Mouse (Mus musculus) T-helper 1 cell (primary cell): Measurements from ENCODE around the gene Nipsnap1.

Experiments used
- in situ Hi-C: fragments of 300-600 bp; cut with MboI, MseI; formaldehyde crosslinking; loops from one replicate; pipeline ENCODE4 v1.15.1; 2025; ENCODE audit warnings: high pct_unique_total_duplicates

Gene Nipsnap1

DNA sequence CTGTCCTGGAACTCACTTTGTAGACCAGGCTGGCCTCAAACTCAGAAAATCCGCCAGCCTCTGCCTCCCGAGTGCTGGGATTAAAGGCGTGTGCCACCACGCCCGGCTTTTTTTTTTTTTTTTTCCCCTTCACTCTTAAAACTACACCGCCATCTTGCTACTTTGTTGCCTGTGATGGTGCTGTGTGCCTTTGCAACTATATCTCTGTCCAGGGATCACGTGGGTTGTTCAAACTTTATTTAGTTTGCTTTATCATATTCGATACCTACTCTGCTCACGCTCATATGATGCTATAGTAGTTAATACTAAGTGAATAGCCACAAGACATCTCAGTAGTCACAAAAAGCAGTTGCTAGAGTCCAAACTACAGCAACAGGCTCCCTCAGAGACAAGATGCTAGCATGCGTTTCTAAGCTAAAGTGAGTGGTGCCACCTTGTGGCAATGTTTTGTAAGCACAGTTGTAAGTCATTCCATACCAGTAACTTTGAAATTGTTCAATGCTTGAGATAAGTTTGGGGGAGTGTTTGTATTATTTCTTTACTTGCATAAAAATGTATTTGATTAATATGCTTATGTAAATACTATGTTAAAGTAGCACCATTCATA is 8.0 kb upstream of the Nipsnap1 start:
- in situ Hi-C loops, result no loop called here

- in situ Hi-C loops, result no loop called here
Observed at GRCm38 (mm10) chr11:4874551-4874950, 800 bp downstream of the Nipsnap1 start.

GRCm38 (mm10) chr11:4881087-4881486 is 7.3 kb downstream of the Nipsnap1 start:
- in situ Hi-C loops, result no loop called here

GRCm38 (mm10) chr11:4882892-4883627 is 9.3 kb downstream of the Nipsnap1 start:
- in situ Hi-C loops, result no loop called here

GRCm38 (mm10) chr11:4885385-4885903 is 11.7 kb downstream of the Nipsnap1 start:
- in situ Hi-C loops, result no loop called here

DNA sequence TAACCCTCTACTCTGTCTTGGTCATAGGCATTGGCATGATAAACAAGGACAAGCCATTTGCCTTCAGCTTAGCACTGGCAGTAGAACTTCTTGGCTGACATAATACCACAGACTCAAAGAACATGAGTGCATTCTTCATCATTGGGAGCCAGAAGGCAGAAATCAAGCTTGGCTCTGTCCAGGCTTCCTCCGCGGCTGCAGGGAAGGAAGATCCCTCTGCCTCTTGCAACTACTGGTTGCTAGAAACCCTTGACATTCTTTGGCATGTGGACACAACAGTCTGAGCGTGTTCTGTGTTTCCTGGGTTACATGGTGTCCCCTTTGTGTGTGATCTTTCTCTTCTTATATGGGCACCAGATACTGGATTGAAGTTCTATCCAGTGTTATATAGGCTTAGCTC is 13.2 kb downstream of the Nipsnap1 start:
- in situ Hi-C loops, result no loop called here

DNA sequence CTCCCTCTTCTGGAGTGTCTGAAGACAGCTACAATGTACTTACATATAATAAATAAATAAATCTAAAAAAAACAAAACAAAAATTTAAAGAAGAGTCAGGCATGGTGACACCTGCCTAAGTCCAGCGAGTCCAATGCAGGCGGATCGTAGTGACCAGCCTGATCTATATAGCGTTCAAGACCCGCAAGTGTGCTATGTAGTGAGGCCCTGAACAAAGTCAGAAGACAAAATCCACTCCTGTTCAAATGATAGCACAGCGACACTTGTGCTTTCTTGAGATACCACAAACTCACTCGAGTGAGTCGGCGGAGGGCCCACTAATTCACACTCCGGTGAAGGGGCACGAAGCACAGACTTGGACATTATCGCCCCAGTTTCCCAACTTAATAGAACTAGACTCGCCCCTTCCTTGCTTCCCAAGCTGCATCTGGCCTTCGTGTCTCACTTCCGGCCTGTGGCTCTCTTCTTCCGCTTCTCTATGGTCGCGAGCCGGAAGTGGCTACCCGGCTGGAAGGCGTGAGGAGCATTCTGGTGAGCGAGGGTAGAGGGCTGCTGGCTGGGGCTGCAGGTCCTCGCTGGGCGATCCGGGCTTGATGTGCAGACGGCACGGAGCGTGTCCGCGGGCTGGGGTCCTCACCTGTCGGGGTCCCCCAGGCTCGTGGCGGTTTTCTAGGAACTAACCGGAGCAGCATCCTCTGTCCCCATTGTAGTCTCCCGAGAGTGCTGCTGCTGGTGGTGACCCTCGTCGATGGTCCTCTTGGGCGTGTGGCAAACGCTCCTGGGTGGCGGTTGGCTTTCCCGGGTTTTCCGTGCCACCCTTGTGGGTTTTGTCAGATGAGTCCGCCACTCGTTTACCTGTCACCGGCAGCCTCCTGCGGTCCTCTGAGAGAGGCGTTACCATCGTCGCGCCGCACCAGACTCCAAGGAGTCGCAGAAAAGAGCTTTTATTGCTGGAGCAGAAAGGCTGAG is 21.4 kb downstream of the Nipsnap1 start, which contains the start of gene Thoc5:
Gene Thoc5 (plus strand): TSS at position 473 of the 969 bp plus-strand sequence.
- in situ Hi-C loops, result no loop called here

- in situ Hi-C loops, result no loop called here
Observed at GRCm38 (mm10) chr11:4900437-4900836, 26.7 kb downstream of the Nipsnap1 start.

GRCm38 (mm10) chr11:4901956-4902355 is 28.2 kb downstream of the Nipsnap1 start:
- in situ Hi-C loops, result no loop called here

- in situ Hi-C loops, result no loop called here
Observed at GRCm38 (mm10) chr11:4906231-4906630, 32.5 kb downstream of the Nipsnap1 start.

- in situ Hi-C loops, result loop anchor here (10.0 kb wide), 1 partner anchor 59 kb away; no protein-coding TSS in a partner anchor
Observed at GRCm38 (mm10) chr11:4916068-4916467, 42.3 kb downstream of the Nipsnap1 start.

GRCm38 (mm10) chr11:4921281-4921680 is 47.5 kb downstream of the Nipsnap1 start:
- in situ Hi-C loops, result loop anchor here (5.0 kb wide), 1 partner anchor 686 kb away; no protein-coding TSS in a partner anchor

DNA sequence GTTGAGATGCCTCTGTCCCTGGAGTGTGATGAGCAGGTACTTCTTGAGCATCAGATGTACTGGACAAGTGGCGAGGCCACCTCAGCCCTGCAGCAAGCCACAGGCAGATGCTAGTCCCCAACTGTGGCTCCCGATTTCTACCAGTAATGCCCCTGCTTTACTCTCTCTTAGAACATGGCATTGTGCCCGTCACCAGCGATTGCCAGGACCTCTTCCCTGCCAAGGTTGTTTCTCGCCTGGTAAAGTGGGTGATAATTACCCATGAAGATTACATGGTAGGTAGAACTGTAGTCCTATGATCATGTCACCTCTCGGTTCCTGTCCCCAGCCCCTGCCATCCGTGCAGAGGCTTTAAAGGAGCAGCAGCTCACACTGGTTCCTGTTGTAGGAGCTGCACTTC is 48.0 kb downstream of the Nipsnap1 start:
- in situ Hi-C loops, result loop anchor here (5.0 kb wide), 1 partner anchor 686 kb away; no protein-coding TSS in a partner anchor

- in situ Hi-C loops, result no loop called here
Observed at GRCm38 (mm10) chr11:4927224-4927623, 53.5 kb downstream of the Nipsnap1 start.

DNA sequence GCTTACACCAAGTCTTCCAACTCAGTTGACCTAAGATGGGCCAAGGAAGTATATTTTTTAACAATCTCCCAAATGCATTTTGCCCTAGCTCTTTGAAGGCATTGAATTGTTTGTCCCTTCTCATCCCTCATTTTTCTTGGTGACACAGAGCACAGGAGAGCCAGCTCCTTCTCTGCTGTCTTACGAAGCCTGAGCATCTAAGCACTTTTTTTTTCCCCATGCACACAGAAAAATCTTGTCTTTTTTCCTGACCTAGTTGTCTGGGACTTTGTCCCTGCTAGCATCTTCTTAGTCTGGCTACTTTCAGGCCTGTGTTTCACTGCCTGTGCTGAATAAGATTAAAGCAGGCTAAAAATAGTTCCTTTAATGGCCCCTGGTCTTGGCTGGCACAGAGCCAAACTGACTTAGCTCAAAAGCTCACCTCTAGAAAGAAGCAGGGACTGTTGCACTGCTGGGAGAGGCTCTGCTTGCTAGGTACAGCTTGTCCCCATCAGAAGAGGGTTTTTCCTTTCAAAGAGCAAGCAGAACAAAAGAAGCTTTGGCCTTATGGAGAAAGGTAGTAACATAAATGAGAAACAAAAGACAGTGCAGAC is 57.4 kb downstream of the Nipsnap1 start:
- in situ Hi-C loops, result no loop called here

GRCm38 (mm10) chr11:4936243-4936642 is 62.5 kb downstream of the Nipsnap1 start:
- in situ Hi-C loops, result no loop called here
